Mouse (Mus musculus): ENCODE data around the gene Eid2b. TPM values are rescaled to one million over a fixed set of nuclear protein-coding genes. Genes with fewer than 3 reads are reported as not detected.

Eid2b gene
- total and polyA plus RNA-seq, 3 experiments = 3.2 to 5.3 TPM; not detected in 1

GRCm38 (mm10) chr7:28278279-28278652 is 727 bp downstream of the Eid2b start:
- Histone ChIP-seq H3K27me3 (ENCODE audit: control insufficient read depth in 1 of 2, insufficient read depth in 2 of 2, low read length in 2 of 2) (no peaks in the 10 kb centered on the region), H3K4me1 (ENCODE audit: control insufficient read depth in 1 of 2, insufficient read depth in 2 of 2, low read length in 2 of 2) (peaks cover 0 to 7% of the 10 kb centered on the region in 2 experiments; a peak in 3 of 4 replicates), H3K4me3 (ENCODE audit: control insufficient read depth in 1 of 2, insufficient read depth in 1 of 2, low read depth in 2 of 2, low read length in 2 of 2) (peak overlapping the region; percentile 65 to 85), H3K79me2 (ENCODE audit: control insufficient read depth, insufficient read depth, low read length, poor library complexity) (peaks cover 2% of the 10 kb centered on the region; the same call in 1 of the 2 replicates), H3K36me3 (ENCODE audit: control insufficient read depth in 1 of 2, insufficient read depth in 2 of 2, low read length in 2 of 2) (peaks cover 0 to 4% of the 10 kb centered on the region in 2 experiments; a peak in 1 of 4 replicates), H3K9me3 (replicated peaks; ENCODE audit: insufficient read depth, low read length) (no peaks in the 10 kb centered on the region), H3K9ac (ENCODE audit: control insufficient read depth, low read depth, low read length, poor library complexity, severe bottlenecking) (peak overlapping the region; percentile 86), H3K27ac (ENCODE audit: control insufficient read depth, low read depth, low read length) (no peak overlapping the region)
- TF ChIP-seq NELFE (IDR thresholded peaks at IDR 0.05; ENCODE audit: low read depth, low read length) (no peak), ZMIZ1 (IDR thresholded peaks at IDR 0.05; ENCODE audit: low read depth, low read length) (no peak), MXI1 (IDR thresholded peaks at IDR 0.05; ENCODE audit: low read depth, low read length) (no peak), MYC (IDR thresholded peaks at IDR 0.05; ENCODE audit: low read depth, low read length) (no peak), TAL1 (IDR thresholded peaks at IDR 0.05; ENCODE audit: low read length) (no peak), EP300 (IDR thresholded peaks at IDR 0.05; ENCODE audit: low read depth in 1 of 2, low read length in 2 of 2) (no peak), ZKSCAN1 (IDR thresholded peaks at IDR 0.05; ENCODE audit: low read depth, low read length) (no peak), CHD2 (IDR thresholded peaks at IDR 0.05; ENCODE audit: low read length) (no peak), MAX (IDR thresholded peaks at IDR 0.05; ENCODE audit: low read length) (no peak), SMC3 (IDR thresholded peaks at IDR 0.05; ENCODE audit: low read depth, low read length) (no peak), POLR2AphosphoS5 (IDR thresholded peaks at IDR 0.05; ENCODE audit: borderline replicate concordance, low read depth, low read length) (no peak), RAD21 (IDR thresholded peaks at IDR 0.05; ENCODE audit: low read depth, low read length) (no peak), USF2 (IDR thresholded peaks at IDR 0.05; ENCODE audit: borderline replicate concordance in 1 of 2, insufficient read depth in 1 of 2, low read depth in 1 of 2, low read length in 2 of 2) (no peak), ZC3H11A (IDR thresholded peaks at IDR 0.05; ENCODE audit: low read depth, low read length) (no peak), MAZ (IDR thresholded peaks at IDR 0.05; ENCODE audit: low read depth, low read length) (no peak), ETS1 (IDR thresholded peaks at IDR 0.05; ENCODE audit: low read depth, low read length) (no peak), ELF1 (IDR thresholded peaks at IDR 0.05; ENCODE audit: low read depth, low read length) (no peak), CHD1 (IDR thresholded peaks at IDR 0.05; ENCODE audit: low read depth, low read length) (no peak), NRF1 (IDR thresholded peaks at IDR 0.05; ENCODE audit: insufficient read depth, low read depth, low read length, poor library complexity, severe bottlenecking) (no peak), ZNF384 (IDR thresholded peaks at IDR 0.05; ENCODE audit: low read depth, low read length) (no peak)
- DNase-seq (ENCODE audit: low read depth, low spot score) = no peak

GRCm38 (mm10) chr7:28280630-28281029 is 3.1 kb downstream of the Eid2b start:
- Histone ChIP-seq H3K9ac (ENCODE audit: control insufficient read depth, low read depth, low read length, poor library complexity, severe bottlenecking) (no peak overlapping the region), H3K4me1 (ENCODE audit: control insufficient read depth in 1 of 2, insufficient read depth in 2 of 2, low read length in 2 of 2) (peaks cover 0 to 7% of the 10 kb centered on the region in 2 experiments; a peak in 3 of 4 replicates), H3K9me3 (replicated peaks; ENCODE audit: insufficient read depth, low read length) (no peaks in the 10 kb centered on the region), H3K36me3 (ENCODE audit: control insufficient read depth in 1 of 2, insufficient read depth in 2 of 2, low read length in 2 of 2) (peaks cover 0 to 4% of the 10 kb centered on the region in 2 experiments; a peak in 1 of 4 replicates), H3K27me3 (ENCODE audit: control insufficient read depth in 1 of 2, insufficient read depth in 2 of 2, low read length in 2 of 2) (no peaks in the 10 kb centered on the region), H3K27ac (ENCODE audit: control insufficient read depth, low read depth, low read length) (no peak overlapping the region), H3K4me3 (ENCODE audit: control insufficient read depth in 1 of 2, insufficient read depth in 1 of 2, low read depth in 2 of 2, low read length in 2 of 2) (no peak overlapping the region), H3K79me2 (ENCODE audit: control insufficient read depth, insufficient read depth, low read length, poor library complexity) (peaks cover 2% of the 10 kb centered on the region; the same call in 1 of the 2 replicates)
- TF ChIP-seq RAD21 (IDR thresholded peaks at IDR 0.05; ENCODE audit: low read depth, low read length) (no peak), POLR2AphosphoS5 (IDR thresholded peaks at IDR 0.05; ENCODE audit: borderline replicate concordance, low read depth, low read length) (no peak), TCF12 (IDR thresholded peaks at IDR 0.05; ENCODE audit: low read depth, low read length) (no peak), CHD1 (IDR thresholded peaks at IDR 0.05; ENCODE audit: low read depth, low read length) (no peak), MEF2A (IDR thresholded peaks at IDR 0.05; ENCODE audit: extremely low read depth, insufficient replicate concordance, low read depth, low read length, poor library complexity, severe bottlenecking) (no peak), USF1 (IDR thresholded peaks at IDR 0.05; ENCODE audit: low read depth, low read length) (no peak), CHD2 (IDR thresholded peaks at IDR 0.05; ENCODE audit: low read length) (no peak), ZMIZ1 (IDR thresholded peaks at IDR 0.05; ENCODE audit: low read depth, low read length) (no peak), BHLHE40 (IDR thresholded peaks at IDR 0.05; ENCODE audit: borderline replicate concordance, low read depth, low read length) (no peak), CTCF (IDR thresholded peaks at IDR 0.05 in 2 of 3, conservative IDR thresholded peaks at IDR 0.05 in 1 of 3; ENCODE audit: control insufficient read depth in 1 of 3, insufficient read depth in 1 of 3, low read depth in 2 of 3, low read length in 3 of 3, poor library complexity in 1 of 3, severe bottlenecking in 1 of 3) (no peak), SIN3A (IDR thresholded peaks at IDR 0.05; ENCODE audit: low read length) (no peak), KAT2A (conservative IDR thresholded peaks at IDR 0.05; ENCODE audit: low read depth, low read length) (no peak), SMC3 (IDR thresholded peaks at IDR 0.05; ENCODE audit: low read depth, low read length) (no peak), NELFE (IDR thresholded peaks at IDR 0.05; ENCODE audit: low read depth, low read length) (no peak), EP300 (IDR thresholded peaks at IDR 0.05; ENCODE audit: low read depth in 1 of 2, low read length in 2 of 2) (no peak), HCFC1 (IDR thresholded peaks at IDR 0.05; ENCODE audit: low read depth, low read length) (no peak), ZC3H11A (IDR thresholded peaks at IDR 0.05; ENCODE audit: low read depth, low read length) (no peak), MAX (IDR thresholded peaks at IDR 0.05; ENCODE audit: low read length) (no peak), GABPA (IDR thresholded peaks at IDR 0.05; ENCODE audit: low read depth, low read length) (no peak)
- no peak for DNase-seq (ENCODE audit: low read depth, low spot score)

Data from MEL (cell line).